Mouse (Mus musculus): ENCODE measurements around the gene Coq8b. TPM values are rescaled to one million over a fixed set of nuclear protein-coding genes. Genes with fewer than 3 reads are reported as not detected.
"Not testable (repeated sequence)": the region's sequence is repeated elsewhere in the genome, so short reads cannot be mapped to it uniquely, and the experiment has no call there.

Coq8b gene
- polyA plus RNA-seq, 1 experiment from 2014 or later: 16.8 TPM

DNA sequence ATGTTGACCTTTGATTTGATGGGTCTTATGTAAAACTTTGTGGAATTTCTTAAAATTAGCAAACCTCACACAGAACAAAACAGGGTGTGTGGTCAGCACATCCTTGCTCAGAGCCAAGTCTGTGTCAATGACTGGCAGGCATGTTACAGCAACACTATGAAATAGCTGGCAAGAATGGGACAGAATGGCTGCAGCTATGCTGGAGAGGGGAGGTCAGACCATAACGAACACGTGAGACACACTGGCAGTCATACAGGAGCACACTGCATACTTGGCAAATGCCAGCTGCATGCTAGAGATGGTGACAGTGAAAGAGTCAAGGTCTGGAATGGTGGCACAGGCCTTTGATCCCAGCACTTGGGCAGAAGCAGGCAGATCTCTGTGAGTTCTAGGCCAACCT is 2.9 kb downstream of the Coq8b start:
- no peaks in the 10 kb centered on the region for H3K27me3 ChIP-seq (replicated peaks; ENCODE audit: control insufficient read depth, insufficient read depth, low read length)
- no peak overlapping the region for H3K9ac ChIP-seq (ENCODE audit: low read depth, low read length)
- 95% methylated on average over 2 of the region's 2 CpGs for WGBS
- peaks cover 6% of the 10 kb centered on the region; the same call in 1 of the 2 replicates for H3K4me1 ChIP-seq (ENCODE audit: control insufficient read depth, insufficient read depth, low read length)
- no peak overlapping the region for H3K4me2 ChIP-seq (ENCODE audit: low read depth, low read length)
- no peak overlapping the region for H3K27ac ChIP-seq (replicated peaks; ENCODE audit: low read depth, low read length)
- DNase-seq (ENCODE audit: low spot score) (no peak), ATAC-seq (ENCODE audit: low read depth) (no peak)
- H3K9me3 ChIP-seq (ENCODE audit: control insufficient read depth, low read length): no peaks in the 10 kb centered on the region
- peaks cover 15% of the 10 kb centered on the region for H3K36me3 ChIP-seq (ENCODE audit: control insufficient read depth, insufficient read depth, low read length)
- no peak overlapping the region for H3K4me3 ChIP-seq (ENCODE audit: low read depth, low read length)

- Histone ChIP-seq H3K36me3 (ENCODE audit: control insufficient read depth, insufficient read depth, low read length) (peaks cover 21% of the 10 kb centered on the region), H3K4me1 (ENCODE audit: control insufficient read depth, insufficient read depth, low read length) (peaks cover 6% of the 10 kb centered on the region; the same call in 1 of the 2 replicates), H3K4me3 (ENCODE audit: low read depth, low read length) (no peak overlapping the region), H3K9ac (ENCODE audit: low read depth, low read length) (no peak overlapping the region), H3K27me3 (replicated peaks; ENCODE audit: control insufficient read depth, insufficient read depth, low read length) (no peaks in the 10 kb centered on the region), H3K9me3 (ENCODE audit: control insufficient read depth, low read length) (no peaks in the 10 kb centered on the region), H3K27ac (replicated peaks; ENCODE audit: low read depth, low read length) (no peak overlapping the region), H3K4me2 (ENCODE audit: low read depth, low read length) (no peak overlapping the region)
- DNase-seq (ENCODE audit: low spot score) (no peak), ATAC-seq (ENCODE audit: low read depth) (no peak)
- 89% methylated on average over 2 of the region's 2 CpGs for WGBS
These were observed 4.7 kb downstream of the Coq8b start for GRCm38 (mm10) chr7:27237527-27237926.

- no peaks in the 10 kb centered on the region for H3K27me3 ChIP-seq (replicated peaks; ENCODE audit: control insufficient read depth, insufficient read depth, low read length)
- ATAC-seq (ENCODE audit: low read depth): no peak
These were observed 5.7 kb downstream of the Coq8b start for GRCm38 (mm10) chr7:27238568-27238967.

GRCm38 (mm10) chr7:27243211-27243610 is 10.4 kb downstream of the Coq8b start:
- ATAC-seq (ENCODE audit: low read depth) (no peak), DNase-seq (ENCODE audit: low spot score) (peak; percentile 29)
- no peak overlapping the region for H3K4me2 ChIP-seq (ENCODE audit: low read depth, low read length)
- no peak overlapping the region for H3K27ac ChIP-seq (replicated peaks; ENCODE audit: low read depth, low read length)
- H3K4me3 ChIP-seq (ENCODE audit: low read depth, low read length): no peak overlapping the region
- no peak overlapping the region for H3K9ac ChIP-seq (ENCODE audit: low read depth, low read length)
- H3K4me1 ChIP-seq (ENCODE audit: control insufficient read depth, insufficient read depth, low read length): no peaks in the 10 kb centered on the region
- WGBS: 49% methylated on average over 7 of the region's 8 CpGs
- H3K36me3 ChIP-seq (ENCODE audit: control insufficient read depth, insufficient read depth, low read length): peaks cover 36% of the 10 kb centered on the region
- H3K27me3 ChIP-seq (replicated peaks; ENCODE audit: control insufficient read depth, insufficient read depth, low read length): no peaks in the 10 kb centered on the region
- H3K9me3 ChIP-seq (ENCODE audit: control insufficient read depth, low read length): no peaks in the 10 kb centered on the region

More at GRCm38 (mm10) chr7:27238568-27238967, 5.7 kb downstream of the Coq8b start:
- Histone ChIP-seq H3K9me3 (ENCODE audit: control insufficient read depth, low read length) (no peaks in the 10 kb centered on the region), H3K4me3 (ENCODE audit: low read depth, low read length) (no peak overlapping the region), H3K9ac (ENCODE audit: low read depth, low read length) (no peak overlapping the region), H3K4me2 (ENCODE audit: low read depth, low read length) (no peak overlapping the region), H3K36me3 (ENCODE audit: control insufficient read depth, insufficient read depth, low read length) (peaks cover 27% of the 10 kb centered on the region), H3K27ac (replicated peaks; ENCODE audit: low read depth, low read length) (no peak overlapping the region), H3K4me1 (ENCODE audit: control insufficient read depth, insufficient read depth, low read length) (peaks cover 3% of the 10 kb centered on the region; the same call in 1 of the 2 replicates)
- DNase-seq (ENCODE audit: low spot score): no peak
- 94% methylated on average over 5 of the region's 5 CpGs for WGBS

DNA sequence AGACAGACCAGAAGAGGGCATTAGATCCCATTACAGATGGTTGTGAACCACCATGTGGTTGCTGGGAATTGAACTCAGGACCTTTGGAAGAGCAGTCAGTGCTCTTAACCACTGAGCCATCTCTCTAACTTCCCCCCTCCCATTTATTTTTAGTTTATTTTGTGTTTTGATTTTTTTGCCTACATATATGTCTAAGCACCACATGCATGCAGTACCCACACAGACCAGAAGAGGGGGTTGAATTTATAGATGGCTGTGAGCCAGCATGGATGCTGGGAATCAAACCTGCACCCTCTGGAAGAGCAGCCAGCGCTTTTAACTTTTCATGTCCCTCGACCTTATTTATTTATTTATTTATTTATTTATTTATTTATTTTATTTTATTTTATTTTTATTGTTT is 11.3 kb downstream of the Coq8b start:
- H3K4me2 ChIP-seq (ENCODE audit: low read depth, low read length); H3K27ac ChIP-seq (replicated peaks; ENCODE audit: low read depth, low read length); H3K27me3 ChIP-seq (replicated peaks; ENCODE audit: control insufficient read depth, insufficient read depth, low read length); DNase-seq (ENCODE audit: low spot score); H3K9ac ChIP-seq (ENCODE audit: low read depth, low read length); H3K4me3 ChIP-seq (ENCODE audit: low read depth, low read length); H3K9me3 ChIP-seq (ENCODE audit: control insufficient read depth, low read length); H3K4me1 ChIP-seq (ENCODE audit: control insufficient read depth, insufficient read depth, low read length); ATAC-seq (ENCODE audit: low read depth): not testable (repeated sequence)
- H3K36me3 ChIP-seq (ENCODE audit: control insufficient read depth, insufficient read depth, low read length): peaks cover 36% of the 10 kb centered on the region
- WGBS: 85% methylated on average over 2 of the region's 2 CpGs

DNA sequence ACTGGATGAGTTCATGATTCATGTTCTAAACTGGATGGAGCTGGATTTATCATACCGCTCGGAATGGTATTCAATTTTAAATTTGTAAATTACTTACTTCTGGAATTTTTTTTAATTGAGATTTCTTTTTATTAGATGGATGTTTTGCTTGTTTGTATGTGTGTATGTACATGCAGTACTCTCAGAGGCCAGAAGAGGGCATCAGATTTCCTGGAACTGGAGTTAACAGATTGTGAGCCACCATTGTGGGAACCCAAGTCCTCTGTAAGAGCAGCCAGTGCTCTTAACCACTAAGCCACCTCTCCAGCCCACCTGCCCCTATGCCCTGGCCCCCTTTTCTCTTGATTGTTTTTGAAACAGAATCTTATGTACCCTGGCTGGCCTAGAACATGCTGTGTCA is 16.3 kb downstream of the Coq8b start:
- ATAC-seq (ENCODE audit: low read depth) (no peak), DNase-seq (ENCODE audit: low spot score) (no peak)
- 91% methylated on average over 2 of the region's 2 CpGs for WGBS
- Histone ChIP-seq H3K4me1 (ENCODE audit: control insufficient read depth, insufficient read depth, low read length) (no peaks in the 10 kb centered on the region), H3K36me3 (ENCODE audit: control insufficient read depth, insufficient read depth, low read length) (peaks cover 31% of the 10 kb centered on the region), H3K4me3 (ENCODE audit: low read depth, low read length) (no peak overlapping the region), H3K4me2 (ENCODE audit: low read depth, low read length) (no peak overlapping the region), H3K27me3 (replicated peaks; ENCODE audit: control insufficient read depth, insufficient read depth, low read length) (no peaks in the 10 kb centered on the region), H3K9ac (ENCODE audit: low read depth, low read length) (no peak overlapping the region), H3K9me3 (ENCODE audit: control insufficient read depth, low read length) (no peaks in the 10 kb centered on the region), H3K27ac (replicated peaks; ENCODE audit: low read depth, low read length) (no peak overlapping the region)

DNA sequence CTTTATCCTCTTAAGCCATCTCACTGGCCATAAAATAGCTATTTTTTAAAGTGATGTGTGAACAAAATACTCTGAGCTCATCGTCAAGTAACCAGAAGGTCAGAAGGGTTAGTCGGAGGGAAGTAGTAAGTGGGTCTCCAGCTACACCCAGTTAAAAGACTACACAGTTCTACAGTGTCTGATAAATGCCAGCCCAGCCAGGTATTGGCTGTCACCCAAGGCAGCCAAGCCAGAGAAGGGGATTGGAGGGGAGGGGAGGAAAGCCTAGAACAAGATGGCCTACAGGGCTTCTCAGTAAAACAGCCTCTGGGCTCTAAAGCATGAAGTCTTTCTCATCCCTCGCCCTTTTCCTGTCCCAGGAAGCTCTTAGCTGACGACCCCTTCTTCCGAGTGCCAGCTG is 17.1 kb downstream of the Coq8b start:
- Histone ChIP-seq H3K27me3 (replicated peaks; ENCODE audit: control insufficient read depth, insufficient read depth, low read length) (no peaks in the 10 kb centered on the region), H3K36me3 (ENCODE audit: control insufficient read depth, insufficient read depth, low read length) (peaks cover 36% of the 10 kb centered on the region), H3K27ac (replicated peaks; ENCODE audit: low read depth, low read length) (no peak overlapping the region), H3K9ac (ENCODE audit: low read depth, low read length) (no peak overlapping the region), H3K4me1 (ENCODE audit: control insufficient read depth, insufficient read depth, low read length) (no peaks in the 10 kb centered on the region), H3K4me3 (ENCODE audit: low read depth, low read length) (no peak overlapping the region), H3K4me2 (ENCODE audit: low read depth, low read length) (no peak overlapping the region), H3K9me3 (ENCODE audit: control insufficient read depth, low read length) (no peaks in the 10 kb centered on the region)
- WGBS: 75% methylated on average over 5 of the region's 5 CpGs
- ATAC-seq (ENCODE audit: low read depth) (0 out of 2 replicates have a peak, but pooled peaks have one; percentile 27), DNase-seq (ENCODE audit: low spot score) (no peak)

DNA sequence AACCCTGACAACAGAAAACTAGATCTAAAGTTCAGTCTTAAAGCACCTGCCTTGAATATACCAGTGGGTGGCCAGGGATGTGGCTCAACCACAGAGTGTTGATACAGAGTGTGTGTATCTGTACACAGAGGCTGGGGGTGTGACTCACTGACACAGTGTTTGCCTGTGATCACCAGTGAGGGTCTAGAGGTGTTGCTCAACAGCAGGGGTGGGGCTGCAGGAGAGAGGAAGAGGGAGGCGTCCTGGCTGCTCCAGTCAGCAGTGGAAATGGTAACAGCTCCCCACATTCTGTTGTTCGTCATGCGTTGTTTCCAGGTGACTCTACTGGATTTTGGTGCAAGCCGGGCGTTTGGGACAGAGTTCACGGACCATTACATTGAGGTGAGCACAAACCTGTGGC is 19.1 kb downstream of the Coq8b start:
- DNase-seq (ENCODE audit: low spot score) (no peak), ATAC-seq (ENCODE audit: low read depth) (no peak)
- Histone ChIP-seq H3K4me3 (ENCODE audit: low read depth, low read length) (no peak overlapping the region), H3K4me1 (ENCODE audit: control insufficient read depth, insufficient read depth, low read length) (peaks cover 4% of the 10 kb centered on the region; the same call in 1 of the 2 replicates), H3K4me2 (ENCODE audit: low read depth, low read length) (no peak overlapping the region), H3K27ac (replicated peaks; ENCODE audit: low read depth, low read length) (no peak overlapping the region), H3K9ac (ENCODE audit: low read depth, low read length) (no peak overlapping the region), H3K36me3 (ENCODE audit: control insufficient read depth, insufficient read depth, low read length) (peaks cover 27% of the 10 kb centered on the region), H3K9me3 (ENCODE audit: control insufficient read depth, low read length) (no peaks in the 10 kb centered on the region), H3K27me3 (replicated peaks; ENCODE audit: control insufficient read depth, insufficient read depth, low read length) (no peaks in the 10 kb centered on the region)
- WGBS: 82% methylated on average over 6 of the region's 6 CpGs

GRCm38 (mm10) chr7:27255721-27256120 is 22.9 kb downstream of the Coq8b start:
- DNase-seq (ENCODE audit: low spot score): no peak
- Histone ChIP-seq H3K4me2 (ENCODE audit: low read depth, low read length) (no peak overlapping the region), H3K4me3 (ENCODE audit: low read depth, low read length) (no peak overlapping the region), H3K4me1 (ENCODE audit: control insufficient read depth, insufficient read depth, low read length) (peaks cover 23% of the 10 kb centered on the region), H3K27ac (replicated peaks; ENCODE audit: low read depth, low read length) (no peak overlapping the region), H3K27me3 (replicated peaks; ENCODE audit: control insufficient read depth, insufficient read depth, low read length) (no peaks in the 10 kb centered on the region), H3K36me3 (ENCODE audit: control insufficient read depth, insufficient read depth, low read length) (peaks cover 15% of the 10 kb centered on the region; the same call in 1 of the 2 replicates), H3K9me3 (ENCODE audit: control insufficient read depth, low read length) (no peaks in the 10 kb centered on the region), H3K9ac (ENCODE audit: low read depth, low read length) (no peak overlapping the region)
- ATAC-seq (ENCODE audit: low read depth): no peak
- WGBS: 70% methylated on average over 3 of the region's 3 CpGs

All from embryonic facial prominence, embryonic 14.5 days (tissue).